Mouse (Mus musculus) T-helper 17 cell (primary cell): ENCODE measurements around the gene Cblb.

ENCODE experiments used
- in situ Hi-C, 2 experiments: fragments of 300-600 bp; cut with MboI, MseI; formaldehyde crosslinking; loops; 1 replicate in 1 of 2; 2 replicates in 1 of 2; pipeline ENCODE4 v1.15.1; 2025; ENCODE audit warnings: high pct_unique_total_duplicates in 2 of 2

The Cblb gene

DNA sequence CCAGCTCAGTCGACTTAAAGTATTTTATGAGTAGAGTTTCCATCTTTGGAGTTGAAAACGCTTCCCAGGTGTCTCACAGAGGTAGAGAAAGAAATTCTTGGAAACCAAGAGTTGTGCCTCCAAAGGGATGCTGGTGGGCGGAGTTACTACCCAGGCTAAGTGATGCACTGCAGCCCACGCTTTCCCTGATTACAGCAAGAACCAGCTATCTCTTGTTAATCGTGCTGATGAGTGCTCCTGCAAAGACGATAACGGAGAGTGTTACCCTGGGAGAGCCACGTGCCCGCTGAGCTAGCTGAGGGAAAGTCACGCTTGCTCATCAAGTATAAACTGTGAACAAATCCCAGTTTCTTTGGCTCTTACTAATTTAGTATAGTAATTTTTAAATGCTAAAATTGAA lies 153.3 kb downstream of the Cblb start:
- in situ Hi-C loops = loop anchor here (5.0 to 10.0 kb wide), 5 partner anchors 92 to 870 kb away; no protein-coding TSS in a partner anchor

DNA sequence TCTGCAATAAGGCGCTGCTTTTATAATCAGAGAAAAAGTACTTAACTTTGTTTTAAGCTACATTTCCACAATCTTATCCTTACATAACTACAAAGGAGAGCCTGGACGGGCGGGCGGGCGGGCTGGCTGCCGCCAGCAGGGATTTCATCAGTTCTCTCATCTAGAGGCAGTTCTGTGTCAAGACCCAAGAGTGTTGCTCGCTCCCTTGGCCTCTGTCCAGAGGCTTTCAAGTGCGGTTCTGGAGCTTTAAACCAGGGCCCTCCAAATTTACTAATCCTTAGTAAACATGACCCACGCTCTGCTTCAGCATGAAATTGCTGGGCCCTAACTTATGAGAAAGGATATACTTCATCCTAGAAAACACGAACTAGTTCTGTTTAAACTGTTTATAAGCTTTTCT lies 155.7 kb downstream of the Cblb start:
- in situ Hi-C loops = loop anchor here (5.0 to 10.0 kb wide), 4 partner anchors 272 to 872 kb away; no protein-coding TSS in a partner anchor

DNA sequence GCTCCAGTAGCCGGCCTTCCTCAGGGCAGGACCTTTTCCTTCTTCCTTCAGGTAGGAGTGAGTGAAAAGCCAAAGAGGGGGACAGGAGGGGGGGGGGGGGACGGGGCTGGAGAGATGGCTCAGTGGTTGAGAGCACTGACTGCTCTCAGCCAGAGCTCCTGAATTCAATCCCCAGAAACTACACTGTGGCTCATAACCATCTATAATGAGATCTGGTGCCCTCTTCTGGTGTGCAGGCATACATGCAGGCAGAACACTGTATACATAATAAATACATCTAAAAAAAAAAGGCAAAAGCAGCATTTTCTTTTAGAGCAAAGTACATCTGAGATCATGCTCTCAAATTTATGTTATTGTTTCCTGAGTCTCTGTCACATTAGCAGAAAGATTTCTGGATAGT lies 158.1 kb downstream of the Cblb start:
- in situ Hi-C loops = loop anchor here (5.0 to 10.0 kb wide), 4 partner anchors 274 to 874 kb away; no protein-coding TSS in a partner anchor

DNA sequence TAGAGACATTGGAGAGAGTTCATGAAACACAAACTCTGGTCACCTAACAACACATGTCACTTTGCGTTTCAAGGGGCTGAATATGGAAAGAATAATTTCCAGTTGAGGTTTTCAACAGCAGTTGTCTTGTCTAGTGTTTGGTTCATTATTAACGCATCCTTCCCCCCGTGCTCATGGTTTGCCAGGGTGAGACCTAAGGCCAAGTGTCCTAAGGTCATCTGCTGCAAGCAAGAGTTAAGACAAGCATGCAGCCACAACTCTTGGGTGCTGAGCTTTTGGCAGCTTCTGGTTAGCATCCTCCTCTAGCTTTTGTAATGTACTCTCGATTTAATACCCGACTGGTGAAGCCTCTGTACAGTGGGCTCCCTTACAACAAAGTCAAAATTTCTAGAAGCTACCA lies 159.7 kb downstream of the Cblb start:
- in situ Hi-C loops = no loop called here

DNA sequence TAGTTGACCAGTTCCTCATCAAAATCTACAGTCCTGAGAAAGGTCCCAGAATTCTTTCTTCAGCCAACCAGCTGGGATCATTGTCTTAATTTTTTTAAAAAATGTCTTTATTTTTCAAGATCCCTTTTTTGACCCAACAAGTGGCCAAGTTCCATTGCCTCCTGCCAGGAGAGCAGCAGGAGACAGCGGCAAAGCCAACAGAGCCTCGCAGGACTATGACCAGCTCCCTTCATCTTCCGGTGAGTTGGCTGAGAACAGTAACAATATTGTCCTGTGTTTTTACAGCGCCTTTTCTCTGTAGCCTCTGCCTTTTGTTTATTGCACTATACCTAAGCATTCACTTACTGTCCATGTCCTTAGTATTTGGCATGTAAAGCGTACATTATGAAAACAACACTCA lies 163.0 kb downstream of the Cblb start:
- in situ Hi-C loops = no loop called here

DNA sequence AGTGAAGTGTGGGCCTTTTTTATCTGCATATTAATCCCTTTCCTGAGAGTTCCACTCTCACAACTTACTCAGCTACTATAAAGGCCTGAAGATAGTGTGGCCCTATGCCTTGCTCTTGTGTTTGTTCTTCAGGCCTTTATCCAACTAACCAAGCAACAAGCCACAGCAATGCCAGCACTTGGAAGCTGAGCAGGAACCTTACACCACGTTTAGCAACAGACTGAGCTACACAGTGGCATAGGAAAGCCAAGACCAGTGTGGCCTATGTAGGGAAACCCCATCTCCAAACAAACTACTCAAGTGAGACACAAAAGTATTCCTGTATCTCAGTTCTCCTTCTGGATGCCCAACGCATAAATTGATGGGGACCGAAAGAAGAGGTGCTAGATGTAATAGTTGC lies 163.8 kb downstream of the Cblb start:
- in situ Hi-C loops = no loop called here

DNA sequence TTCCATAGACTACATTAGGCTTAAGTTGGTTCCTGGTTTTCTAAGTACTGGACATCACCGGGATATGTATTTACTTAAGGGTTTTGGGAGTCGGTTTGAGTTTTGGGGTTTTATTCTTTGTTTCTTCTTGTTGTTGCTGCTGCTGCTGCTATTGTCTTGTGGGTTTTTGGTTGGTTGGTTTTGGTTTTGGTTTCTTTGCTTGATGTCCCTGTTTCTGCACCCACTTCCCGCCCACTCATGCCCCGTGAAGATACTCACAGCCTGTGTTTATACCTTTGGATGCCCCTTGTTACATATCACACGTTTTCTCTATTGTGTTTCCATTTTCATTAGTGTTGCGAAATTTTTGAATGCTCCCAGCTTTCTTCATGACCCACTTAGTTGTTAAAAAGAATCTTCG lies 169.1 kb downstream of the Cblb start:
- in situ Hi-C loops = no loop called here

DNA sequence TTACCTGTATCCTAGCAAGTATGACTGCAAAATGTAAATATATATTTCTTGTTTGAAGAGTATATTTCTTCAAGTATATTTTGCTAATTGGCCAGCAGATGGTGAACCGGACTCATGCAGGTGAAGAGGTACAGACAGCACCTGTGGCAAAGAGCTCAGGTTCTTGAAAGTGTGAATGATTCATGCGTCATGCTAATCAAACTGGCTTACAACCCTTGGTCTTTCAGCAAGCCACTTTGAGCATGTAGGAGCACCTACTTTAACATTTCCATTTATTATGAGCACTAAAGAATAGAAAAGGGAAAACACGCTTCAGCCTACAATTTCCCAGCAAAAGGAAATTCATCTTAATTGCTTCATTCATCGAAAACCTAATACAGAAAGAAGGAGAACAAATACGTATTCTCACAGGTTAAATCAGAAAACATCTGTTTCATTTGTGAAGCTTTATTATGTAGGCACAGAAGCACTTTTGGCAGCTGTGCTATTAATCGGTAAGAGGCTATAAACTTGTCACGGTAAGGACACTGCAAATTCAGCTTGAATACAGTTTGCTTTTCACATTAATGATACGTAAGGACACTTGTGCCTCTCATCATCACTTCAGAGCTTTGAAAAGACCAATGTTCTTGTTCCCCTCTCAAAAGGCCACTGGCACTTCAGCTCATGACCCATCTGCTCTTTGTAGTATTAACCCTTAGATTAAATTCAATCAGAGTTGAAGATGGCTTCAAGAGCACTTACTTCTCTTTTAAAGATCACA lies 180.0 kb downstream of the Cblb start:
- in situ Hi-C loops = loop anchor here (5.0 to 10.0 kb wide), 3 partner anchors 241 to 896 kb away; partner anchors contain the start of gene Alcam (in 2 of the 2)

DNA sequence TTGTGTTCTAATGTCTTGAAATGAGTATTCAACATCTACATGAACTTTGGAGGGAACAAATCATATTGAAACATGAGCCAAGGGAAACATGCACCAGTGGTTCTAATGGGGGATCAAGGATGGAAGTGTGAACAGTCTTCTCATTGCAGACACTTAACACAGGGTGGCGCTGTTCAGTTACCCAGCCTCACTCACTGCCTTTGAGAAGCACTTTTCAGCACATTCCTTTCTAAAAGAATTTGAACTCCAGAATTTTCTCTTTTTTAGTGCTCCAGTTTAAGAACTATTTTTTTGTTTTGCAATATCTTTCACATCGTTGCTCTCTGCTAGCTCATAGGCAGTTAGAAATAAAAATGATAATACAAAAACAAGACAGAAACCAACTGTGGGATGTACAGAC lies 188.0 kb downstream of the Cblb start:
- in situ Hi-C loops = loop anchor here (10.0 kb wide), 2 partner anchors 236 to 904 kb away; partner anchors contain the start of gene Alcam (in 1 of the 2)

DNA sequence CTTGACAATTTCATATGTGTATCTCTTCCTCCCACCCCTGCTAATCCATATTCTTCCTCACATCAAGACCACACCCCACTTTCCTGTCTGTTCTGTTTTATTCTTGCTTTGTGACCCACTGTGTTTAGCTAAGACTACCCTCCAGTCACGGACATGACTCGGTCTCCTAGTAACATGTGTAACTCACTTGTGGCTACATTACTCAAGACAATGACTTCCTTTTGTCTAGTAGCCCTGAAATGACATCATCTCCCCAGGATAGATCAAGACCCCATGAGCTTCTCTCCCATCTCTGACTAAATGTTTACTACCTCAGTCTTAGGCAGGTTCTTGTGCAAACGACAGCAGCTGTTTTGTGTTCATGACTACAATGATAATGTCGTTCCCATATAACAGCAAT lies 191.9 kb downstream of the Cblb start:
- in situ Hi-C loops = no loop called here

DNA sequence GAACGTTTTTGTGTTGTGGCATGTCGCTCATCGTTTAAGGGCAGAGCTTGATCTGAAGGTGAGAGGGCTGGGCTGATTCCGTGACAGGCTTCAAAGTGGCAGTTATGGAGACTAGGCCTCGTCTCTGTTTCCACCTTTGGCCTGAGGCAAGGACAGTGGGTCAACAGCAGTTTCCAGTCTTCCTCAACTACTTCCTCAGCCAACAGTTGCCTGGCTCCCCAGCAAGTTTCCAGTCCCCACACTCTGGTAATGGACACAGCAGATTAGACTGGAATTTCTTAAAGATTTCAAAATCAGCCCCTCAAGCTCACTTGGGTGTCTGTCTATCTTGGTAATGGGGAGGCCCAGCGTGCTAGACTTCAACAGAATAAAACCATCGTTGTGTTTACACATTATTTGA lies 198.4 kb downstream of the Cblb start:
- in situ Hi-C loops = no loop called here

DNA sequence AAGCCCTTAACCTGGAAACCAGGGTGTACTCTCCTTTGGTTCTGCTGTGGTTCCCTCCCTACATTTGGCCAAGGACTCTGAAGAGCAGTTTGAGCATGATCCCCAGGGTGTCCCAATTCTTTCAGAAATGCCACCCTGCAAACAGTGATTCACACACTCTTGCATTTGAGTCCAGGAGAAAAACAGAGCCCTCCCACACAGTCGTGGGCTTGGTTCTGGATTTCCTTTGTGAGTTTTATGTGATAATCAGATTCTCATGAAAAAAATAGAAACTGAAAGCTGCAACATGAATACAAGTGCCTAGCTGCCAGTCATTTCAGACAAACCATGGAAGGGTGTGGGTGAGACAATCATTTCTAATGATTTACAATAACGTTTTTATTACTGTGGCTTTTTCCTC lies 198.9 kb downstream of the Cblb start:
- in situ Hi-C loops = no loop called here

DNA sequence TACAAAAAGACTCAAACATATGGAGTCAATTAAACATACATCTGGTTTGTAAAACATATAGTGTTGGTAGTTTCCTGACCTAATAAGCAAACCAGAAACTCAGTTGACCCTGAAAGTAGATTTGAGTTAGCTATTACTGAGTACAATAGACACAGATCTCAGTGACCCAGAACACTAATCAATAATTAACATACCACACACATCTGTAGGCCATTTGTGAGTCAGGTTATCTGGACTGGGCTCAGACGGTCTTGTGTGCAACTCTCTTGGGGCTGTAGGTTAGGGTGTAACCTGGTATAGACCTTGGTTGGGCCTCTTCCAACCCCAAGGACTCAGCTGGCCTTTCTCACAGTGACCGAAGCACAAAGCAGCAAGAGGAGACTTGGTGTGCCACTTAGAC lies 211.1 kb downstream of the Cblb start:
- in situ Hi-C loops = no loop called here

DNA sequence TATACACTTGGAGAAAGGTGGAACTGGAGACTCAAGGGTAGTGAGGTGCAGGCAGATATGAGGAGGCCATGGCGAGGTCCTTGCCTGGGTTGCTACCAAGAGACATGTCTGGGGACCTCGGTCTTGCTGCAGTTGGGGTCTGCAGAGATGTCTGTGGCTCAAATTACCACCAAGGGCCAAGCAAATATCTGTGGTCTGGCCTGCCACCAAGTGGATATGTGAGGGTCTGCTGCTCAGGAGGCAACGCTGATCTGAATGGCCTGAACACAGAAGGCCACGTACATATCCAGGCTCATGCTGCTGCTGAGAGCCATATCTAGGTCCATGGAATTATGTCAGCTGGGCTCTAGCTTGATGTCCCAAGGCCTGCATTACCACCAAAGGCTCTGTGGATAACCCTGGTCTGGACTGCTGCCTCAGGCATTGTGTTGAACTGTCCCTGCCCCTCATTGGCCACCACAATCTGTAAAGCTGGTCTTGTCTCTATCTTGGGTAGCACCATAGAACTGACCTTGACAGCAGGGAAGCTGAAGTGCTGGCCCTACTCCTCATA lies 212.5 kb downstream of the Cblb start:
- in situ Hi-C loops = no loop called here

DNA sequence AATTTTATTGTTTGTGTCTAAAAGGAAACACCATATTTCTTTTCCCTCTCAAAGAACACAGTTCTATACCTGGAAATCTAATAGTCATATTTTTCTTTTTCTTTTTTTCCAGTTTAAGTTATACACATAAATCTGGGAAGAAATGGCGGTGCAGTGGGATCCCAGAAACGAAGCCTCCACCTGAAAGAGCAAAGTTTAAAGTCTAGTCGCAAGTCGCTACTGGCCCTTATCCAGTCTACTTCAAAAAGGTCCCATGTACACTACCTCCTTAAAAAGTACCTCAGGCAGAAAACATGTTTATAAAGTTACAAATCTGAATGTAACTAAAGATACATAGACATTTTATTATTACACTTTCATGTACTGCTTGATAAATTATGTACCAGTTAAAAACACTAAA lies 219.2 kb downstream of the Cblb start:
- in situ Hi-C loops = no loop called here

DNA sequence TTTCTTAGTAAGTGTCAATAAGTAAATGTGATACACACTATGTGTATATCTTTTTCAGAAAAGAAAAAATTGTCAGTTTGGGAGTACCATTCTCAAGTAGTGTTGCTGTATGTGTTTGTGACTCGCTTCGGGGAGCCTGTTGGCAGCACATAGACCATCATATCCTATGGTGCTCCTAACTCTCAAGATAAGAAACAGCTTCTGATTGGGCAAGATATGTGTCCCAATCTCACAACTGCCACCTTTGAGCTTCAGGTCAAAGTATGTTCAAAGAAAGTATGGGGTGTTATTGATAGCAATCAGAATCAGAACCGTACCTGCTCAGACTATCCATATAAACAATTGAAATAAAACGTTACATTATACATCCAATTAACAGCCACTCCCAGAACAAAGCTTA lies 219.9 kb downstream of the Cblb start:
- in situ Hi-C loops = no loop called here
